Mouse (Mus musculus): ENCODE data around the gene Man1a.
A peak's percentile ranks its signal among the peaks of the same experiment; 100 is the strongest.

Man1a gene

DNA sequence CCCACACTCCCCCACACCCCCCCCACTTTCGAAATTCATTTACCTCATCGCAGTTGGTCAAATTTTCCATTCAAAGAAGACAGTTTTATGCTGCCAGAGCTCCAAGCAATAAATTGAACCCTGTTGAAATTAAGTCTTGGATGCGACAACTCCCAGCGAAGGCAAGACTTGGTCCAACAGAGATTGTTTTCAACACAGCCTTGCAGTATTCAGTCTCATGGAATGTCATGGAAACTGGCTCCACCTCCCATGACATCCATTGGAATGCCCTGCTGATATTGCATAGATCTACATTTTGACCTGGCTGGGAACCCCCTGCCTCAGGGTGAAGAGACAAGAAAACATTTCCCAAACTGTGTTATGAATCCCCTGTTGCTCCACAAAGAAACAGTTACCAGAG, at the start of gene Man1a:
Gene Man1a (minus strand): TSS at position 190 of the 400 bp plus-strand sequence.
- DNase-seq (ENCODE audit: low read depth, low spot score), result no peak

DNA sequence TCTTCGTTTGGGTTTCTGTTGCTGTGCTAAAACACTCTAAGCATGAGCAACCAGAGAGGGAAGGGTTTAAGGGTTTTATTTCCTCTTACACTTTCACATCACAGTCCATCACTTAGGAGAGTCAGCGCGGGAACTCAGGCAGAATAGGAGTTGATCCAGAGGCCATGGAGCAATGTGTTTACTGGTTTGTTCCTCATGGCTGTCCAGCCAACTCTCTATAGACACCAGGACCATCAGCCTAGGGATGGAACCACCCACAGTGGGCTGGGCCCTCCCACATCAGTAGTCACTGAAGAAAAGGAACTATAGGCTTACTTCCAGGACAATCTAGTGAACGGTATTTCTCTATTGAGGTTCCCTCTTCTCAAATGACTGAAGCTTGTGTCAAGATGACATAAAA, 45.4 kb upstream of the Man1a start:
- DNase-seq (ENCODE audit: low read depth, low spot score), result peak; percentile 30

- DNase-seq (ENCODE audit: low read depth, low spot score), result no peak
Measured at GRCm38 (mm10) chr10:54120375-54120774, 44.0 kb upstream of the Man1a start.

DNA sequence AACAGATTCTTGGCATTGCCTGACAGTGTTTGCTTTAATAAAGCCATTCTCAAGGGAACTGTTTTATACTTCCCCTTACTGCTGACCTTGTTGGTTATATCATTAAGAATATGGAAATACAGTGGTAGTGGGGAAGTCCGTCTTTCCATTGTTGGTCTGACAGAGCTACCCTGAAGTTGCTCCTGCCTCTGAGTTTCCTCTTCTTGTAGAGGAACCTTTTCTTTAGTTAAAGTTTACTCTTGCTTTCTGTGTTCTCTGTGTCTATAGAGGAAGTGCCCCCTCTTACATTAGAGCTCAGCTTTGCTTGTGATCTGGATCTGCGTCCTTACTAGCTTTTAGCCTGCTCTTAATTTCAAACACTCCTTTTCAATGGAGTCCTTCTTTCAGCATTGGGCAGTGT, 42.9 kb upstream of the Man1a start:
- peak; percentile 63 for DNase-seq (ENCODE audit: low read depth, low spot score)

- DNase-seq (ENCODE audit: low read depth, low spot score), result peak; percentile 14
Measured at GRCm38 (mm10) chr10:54118223-54118912, 42.0 kb upstream of the Man1a start.

DNA sequence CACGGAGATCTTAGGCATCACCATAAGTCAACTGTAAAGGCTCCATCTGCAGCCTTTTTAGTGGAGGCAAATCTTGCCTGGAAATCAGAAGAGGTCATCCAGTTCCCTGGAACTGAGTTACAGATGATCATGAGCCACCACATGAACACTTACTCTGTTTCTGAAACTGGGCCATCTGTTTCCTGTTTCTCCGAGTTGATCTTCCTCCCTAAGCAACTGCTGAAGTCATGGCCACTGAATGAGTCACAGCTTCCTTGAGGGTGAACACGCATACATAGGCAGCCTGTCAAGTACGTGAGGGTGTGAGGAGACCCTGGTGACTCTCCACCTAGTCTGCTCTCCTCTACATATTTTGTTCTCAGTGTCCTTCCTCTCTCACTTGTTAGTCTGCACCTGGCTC, 41.4 kb upstream of the Man1a start:
- DNase-seq (ENCODE audit: low read depth, low spot score), result peak; percentile 65

DNA sequence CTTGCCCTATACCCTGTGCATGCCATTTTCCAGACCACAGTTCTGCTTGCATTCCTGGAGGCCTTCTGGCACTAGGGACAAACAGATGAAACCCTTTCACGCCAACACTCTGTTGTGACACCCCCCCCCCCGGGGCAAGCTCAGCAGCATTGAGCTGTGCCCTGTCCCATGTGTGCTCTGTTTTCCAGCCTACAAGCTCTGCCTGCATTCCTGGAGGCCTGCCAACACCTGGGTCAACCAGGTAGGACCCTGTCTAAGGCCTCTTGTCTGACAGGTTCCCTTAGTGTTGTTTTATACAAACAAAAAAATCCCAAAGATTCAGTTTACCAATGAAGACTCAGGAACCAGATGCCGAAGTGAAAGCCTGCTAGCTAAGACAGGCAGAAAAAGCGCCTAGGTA, 27.3 kb upstream of the Man1a start:
- DNase-seq (ENCODE audit: low read depth, low spot score), result no peak

GRCm38 (mm10) chr10:54092081-54092480, 15.7 kb upstream of the Man1a start:
- no peak for DNase-seq (ENCODE audit: low read depth, low spot score)

DNA sequence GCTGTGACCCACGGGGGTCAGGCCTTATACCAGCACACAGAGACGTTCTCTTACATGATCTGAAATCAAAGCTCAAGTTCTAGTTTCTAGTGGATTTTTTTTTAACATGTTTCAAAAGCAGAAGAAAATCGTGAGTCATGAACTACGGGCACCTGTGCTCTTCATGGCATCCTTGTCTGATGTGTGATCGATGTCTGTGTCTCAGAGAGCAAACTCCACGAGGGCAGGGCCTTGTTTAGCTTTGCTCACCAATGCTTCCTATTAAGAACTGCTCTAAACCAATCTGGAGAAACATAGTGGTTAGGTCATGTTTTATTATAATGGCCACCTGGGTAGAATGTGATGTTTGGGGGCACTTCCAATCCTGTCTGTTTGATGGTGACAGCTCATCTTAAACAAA, 13.5 kb upstream of the Man1a start:
- no peak for DNase-seq (ENCODE audit: low read depth, low spot score)

DNA sequence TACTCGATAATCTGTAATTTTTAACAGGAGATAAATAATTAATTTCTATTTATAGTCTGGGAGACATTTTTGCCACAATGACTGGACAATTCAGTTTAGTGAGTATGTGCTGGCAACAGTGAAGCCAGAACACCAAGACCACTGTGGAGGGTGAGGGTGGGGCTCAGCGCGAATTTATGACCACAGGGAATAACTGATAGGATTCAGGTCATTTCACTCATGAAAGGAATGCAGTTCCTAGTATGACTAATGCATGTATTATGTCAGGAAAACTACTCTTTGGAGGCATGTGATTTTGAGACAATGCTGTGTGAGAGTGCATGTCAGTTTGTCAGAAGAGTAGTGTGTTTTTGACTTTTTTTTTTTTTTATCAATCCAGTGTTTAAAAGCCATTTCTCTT, 10.9 kb upstream of the Man1a start:
- no peak for DNase-seq (ENCODE audit: low read depth, low spot score)

- DNase-seq (ENCODE audit: low read depth, low spot score), result no peak
Measured at GRCm38 (mm10) chr10:54085073-54085472, 8.7 kb upstream of the Man1a start.

GRCm38 (mm10) chr10:54077005-54077404, 596 bp upstream of the Man1a start:
- DNase-seq (ENCODE audit: low read depth, low spot score), result peak; percentile 32

- DNase-seq (ENCODE audit: low read depth, low spot score), result peak; percentile 95
Measured at GRCm38 (mm10) chr10:54075441-54076010, 883 bp downstream of the Man1a start.

DNA sequence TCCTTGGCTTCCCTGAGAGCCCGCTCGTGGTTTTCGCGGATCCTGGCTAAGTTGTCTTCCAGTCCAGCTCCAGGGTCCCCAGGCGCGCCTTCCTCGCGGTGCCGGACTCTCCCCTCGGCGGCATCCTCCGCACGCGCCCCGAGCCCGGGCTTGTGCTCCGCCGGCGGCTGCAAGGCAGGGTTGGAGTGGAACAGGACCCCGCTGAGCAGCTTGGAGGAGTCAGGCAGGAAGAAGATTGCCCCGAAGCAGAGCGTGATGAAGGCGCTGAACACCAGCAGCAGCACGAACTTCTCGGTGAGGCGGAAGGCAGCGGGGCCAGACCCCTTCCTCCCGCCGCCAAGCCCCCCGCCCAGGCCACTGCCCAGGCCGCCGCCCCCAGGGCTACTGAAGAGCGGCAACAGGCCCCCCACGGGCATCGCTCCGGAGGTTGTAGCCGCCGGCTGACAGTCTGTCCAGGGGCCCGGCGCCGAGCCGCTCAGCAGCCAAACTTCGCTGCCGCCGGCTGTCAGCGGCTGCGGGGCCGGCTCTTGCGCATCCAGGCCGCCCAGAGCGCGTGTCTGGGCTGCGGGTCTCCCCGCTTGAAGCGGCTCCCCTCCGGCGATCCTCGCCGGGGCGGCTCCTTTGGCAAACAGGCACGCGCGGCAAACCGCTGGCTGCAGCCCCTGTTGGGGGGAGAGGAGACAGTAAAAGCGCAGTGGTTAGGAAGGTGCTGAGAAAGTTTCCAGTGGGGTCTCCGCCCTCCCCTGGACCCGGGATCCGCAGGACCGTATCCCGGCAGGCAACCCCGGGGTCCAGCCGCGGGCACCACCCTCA, 1.6 kb downstream of the Man1a start:
- DNase-seq (ENCODE audit: low read depth, low spot score), result peak; percentile 76

- no peak for DNase-seq (ENCODE audit: low read depth, low spot score)
Measured at GRCm38 (mm10) chr10:54074247-54074608, 2.2 kb downstream of the Man1a start.

DNA sequence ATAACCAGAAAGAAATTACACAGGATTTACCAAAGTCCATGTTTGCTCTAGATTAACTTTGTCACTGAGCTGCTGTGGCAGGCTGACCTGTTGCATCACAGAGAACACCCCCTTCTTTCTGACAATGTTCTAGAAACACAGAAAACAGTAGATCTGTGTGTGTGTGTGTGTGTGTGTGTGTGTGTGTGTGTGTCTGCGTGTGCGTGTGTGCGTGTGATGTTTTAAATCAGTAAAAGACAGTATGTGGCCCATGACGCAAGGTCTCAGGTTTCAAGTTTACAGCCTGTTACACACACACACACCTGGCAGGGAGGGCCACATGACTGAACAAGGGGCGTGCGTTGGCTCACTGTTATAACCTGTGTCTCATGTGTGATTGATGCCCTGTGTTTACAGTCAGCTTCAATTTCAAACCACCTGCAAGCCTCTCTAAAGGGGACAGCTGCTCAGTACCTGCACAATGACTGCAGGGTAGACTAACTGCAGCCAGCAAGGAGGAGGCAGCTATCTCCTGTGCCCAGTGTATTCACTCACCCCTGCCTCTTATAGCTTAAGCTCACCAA, 2.7 kb downstream of the Man1a start:
- peak; percentile 87 for DNase-seq (ENCODE audit: low read depth, low spot score)

GRCm38 (mm10) chr10:54072336-54072735, 4.1 kb downstream of the Man1a start:
- DNase-seq (ENCODE audit: low read depth, low spot score), result no peak

GRCm38 (mm10) chr10:54070496-54070895, 5.9 kb downstream of the Man1a start:
- DNase-seq (ENCODE audit: low read depth, low spot score), result no peak

DNA sequence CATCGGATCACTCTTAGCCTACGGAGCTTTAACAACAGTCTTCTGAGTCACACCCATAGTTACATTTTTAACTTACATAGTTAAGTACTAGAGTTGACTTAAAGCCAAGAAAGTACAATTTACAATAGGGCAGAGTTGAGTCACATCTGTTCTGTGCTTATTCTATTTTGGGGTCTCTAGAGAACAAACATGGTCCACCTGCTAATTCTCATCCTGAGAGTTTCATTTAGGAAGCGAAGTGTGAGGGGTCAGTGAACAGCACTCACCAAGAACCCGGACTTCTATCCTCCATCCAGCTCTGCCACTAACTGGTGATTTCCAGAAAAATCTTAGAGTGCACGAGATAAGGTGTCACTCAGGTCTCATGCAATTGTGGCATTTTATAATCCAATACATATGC, 7.0 kb downstream of the Man1a start:
- DNase-seq (ENCODE audit: low read depth, low spot score), result no peak

GRCm38 (mm10) chr10:54066683-54067082, 9.7 kb downstream of the Man1a start:
- no peak for DNase-seq (ENCODE audit: low read depth, low spot score)

DNA sequence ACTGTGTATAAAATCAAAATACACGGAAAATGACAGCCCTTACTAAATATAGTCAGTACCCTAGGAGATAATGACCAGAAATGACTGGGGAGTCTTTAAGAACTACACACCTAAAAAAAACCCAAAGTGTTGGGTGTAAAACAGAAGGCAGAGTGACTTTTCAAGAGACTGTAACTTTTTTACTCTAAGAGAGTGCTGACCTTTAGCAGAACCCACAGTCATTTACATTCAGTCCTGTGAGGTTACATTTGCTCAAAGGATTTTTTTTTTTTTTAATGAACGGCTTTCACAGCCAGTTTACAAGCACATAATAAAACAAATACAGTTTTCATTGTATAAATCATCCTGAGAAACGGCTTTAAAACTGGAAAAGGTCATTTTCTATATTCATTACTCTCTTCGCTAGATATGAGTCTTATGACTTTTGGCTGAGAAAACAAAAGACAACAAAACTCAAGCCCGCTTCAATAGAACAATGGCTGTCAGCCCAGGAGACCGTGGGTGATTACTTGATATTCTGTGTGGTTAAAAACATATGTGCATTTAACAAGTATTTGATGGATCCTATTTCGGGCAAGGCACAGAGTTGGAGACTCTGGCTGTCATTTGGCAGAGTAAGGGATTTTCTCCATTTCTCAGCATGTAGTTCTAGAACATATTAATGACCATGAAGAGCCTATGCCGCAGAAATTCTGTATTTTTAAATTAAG, 12.7 kb downstream of the Man1a start:
- no peak for DNase-seq (ENCODE audit: low read depth, low spot score)

DNA sequence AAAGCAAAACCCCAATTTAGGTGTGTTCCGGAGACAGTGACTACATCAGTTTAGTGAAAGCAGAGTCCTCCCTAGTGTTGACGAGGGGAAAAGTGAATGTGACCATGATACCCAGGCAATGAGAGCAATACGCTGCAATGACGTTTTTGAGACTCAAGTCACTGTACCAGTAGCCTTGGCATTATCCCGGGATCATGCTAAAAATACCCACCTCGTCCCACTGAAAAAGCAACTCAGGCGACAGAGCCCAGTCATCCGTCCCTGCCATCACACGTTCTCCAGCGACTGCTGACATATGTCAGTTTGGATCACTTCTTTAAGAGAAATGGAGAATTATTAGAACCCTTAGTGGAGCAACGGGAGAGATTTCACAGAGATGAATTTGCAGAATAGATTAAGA, 13.6 kb downstream of the Man1a start:
- no peak for DNase-seq (ENCODE audit: low read depth, low spot score)

Measured in A20 (cell line).